9 mouse cellular contexts compared by ENCODE assay signal in genomic region chr11:48872695-48873300, GRCm38 (mm10). TPM values are rescaled to one million over a fixed set of nuclear protein-coding genes. Genes with fewer than 3 reads are reported as not detected.
A peak's percentile ranks its signal among the peaks of the same experiment; 100 is the strongest.
DNase-seq lines count a peak whose midpoint lies in the region; ATAC-seq and TF ChIP-seq lines count a peak whose summit lies in the region.
"Had no signal": no experiment of that assay in that cellular context is flagged by ENCODE, and none has a peak within 500 bp of the region (broad histone marks: within the 10 kb centered on the region; RNA-seq: fewer than 3 reads in every experiment).

No protein-coding gene starts in this region.

- H3K4me1 ChIP-seq in MEL (ENCODE audit: control insufficient read depth in 1 of 2, insufficient read depth in 2 of 2, low read length in 2 of 2), result peaks cover 12 to 35% of the 10 kb centered on the region in 2 experiments
- peaks cover 25% of the 10 kb centered on the region for H3K4me1 ChIP-seq in embryonic facial prominence, embryonic 10.5 days
- peaks cover 63% of the 10 kb centered on the region for H3K4me1 ChIP-seq in liver, embryonic 15.5 days (replicated peaks)
- H3K4me1 ChIP-seq in midbrain, postnatal 0 days (ENCODE audit: insufficient read depth, low read length), result no peaks in the 10 kb centered on the region

- TF ChIP-seq POLR2A in MEL (IDR thresholded peaks at IDR 0.05; ENCODE audit: control insufficient read depth in 1 of 2, insufficient read depth in 1 of 2, low read depth in 1 of 2, low read length in 2 of 2, poor library complexity in 1 of 2), result no peak

- peak overlapping the region; percentile 65 to 86 for H3K4me3 ChIP-seq in MEL (ENCODE audit: control insufficient read depth in 1 of 2, insufficient read depth in 1 of 2, low read depth in 2 of 2, low read length in 2 of 2)
- H3K4me3 ChIP-seq in embryonic facial prominence, embryonic 10.5 days, result 0 out of 2 replicates have a peak overlapping the region, but pooled peaks have one; percentile 59
- peak overlapping the region; percentile 71 for H3K4me3 ChIP-seq in liver, embryonic 15.5 days (replicated peaks)
- H3K4me3 ChIP-seq in midbrain, postnatal 0 days (ENCODE audit: low read depth, low read length), result no peak overlapping the region

- WGBS in embryonic facial prominence, embryonic 10.5 days, result 76% methylated on average over 7 of the region's 7 CpGs
- WGBS in liver, embryonic 15.5 days (ENCODE audit: insufficient replicate concordance), result 42% methylated on average over 7 of the region's 7 CpGs
- WGBS in midbrain, postnatal 0 days, result 88% methylated on average over 7 of the region's 7 CpGs

- TF ChIP-seq RAD21 in MEL (IDR thresholded peaks at IDR 0.05; ENCODE audit: low read depth, low read length), result no peak

- no peak for TF ChIP-seq CTCF in MEL (IDR thresholded peaks at IDR 0.05 in 2 of 3, conservative IDR thresholded peaks at IDR 0.05 in 1 of 3; ENCODE audit: control insufficient read depth in 1 of 3, insufficient read depth in 1 of 3, low read depth in 2 of 3, low read length in 3 of 3, poor library complexity in 1 of 3, severe bottlenecking in 1 of 3)
- TF ChIP-seq CTCF in midbrain, postnatal 0 days (IDR thresholded peaks at IDR 0.05), result no peak

- H3K36me3 ChIP-seq in MEL (ENCODE audit: control insufficient read depth in 1 of 2, insufficient read depth in 2 of 2, low read length in 2 of 2), result peaks cover 0 to 23% of the 10 kb centered on the region in 2 experiments; a peak in 2 of 4 replicates
- no peaks in the 10 kb centered on the region for H3K36me3 ChIP-seq in embryonic facial prominence, embryonic 10.5 days (replicated peaks)
- H3K36me3 ChIP-seq in liver, embryonic 15.5 days (replicated peaks), result peaks cover 3% of the 10 kb centered on the region; the same call in 1 of the 2 replicates
- no peaks in the 10 kb centered on the region for H3K36me3 ChIP-seq in midbrain, postnatal 0 days (ENCODE audit: insufficient read depth, low read length)

- ATAC-seq in liver, embryonic 15.5 days (ENCODE audit: insufficient read depth), result peak; percentile 11
- no peak for ATAC-seq in midbrain, postnatal 0 days (ENCODE audit: low FRiP score)
- ATAC-seq: inflammation-experienced regulatory T-cells, adult 6 months; Patski had no signal

- TF ChIP-seq EP300 in MEL (IDR thresholded peaks at IDR 0.05; ENCODE audit: low read depth in 1 of 2, low read length in 2 of 2), result 0 out of 4 replicates have a peak, but pooled peaks of 1 of the 2 experiments have one; percentile 5

- peak overlapping the region; percentile 89 for H3K9ac ChIP-seq in MEL (ENCODE audit: control insufficient read depth, low read depth, low read length, poor library complexity, severe bottlenecking)
- peak overlapping the region; percentile 74 for H3K9ac ChIP-seq in liver, embryonic 15.5 days
- H3K9ac ChIP-seq in midbrain, postnatal 0 days (replicated peaks; ENCODE audit: low read length, poor library complexity, severe bottlenecking), result no peak overlapping the region

- H3K4me2 ChIP-seq in liver, embryonic 15.5 days, result peak overlapping the region; percentile 89
- H3K4me2 ChIP-seq in midbrain, postnatal 0 days (ENCODE audit: low read depth, low read length, poor library complexity, severe bottlenecking), result no peak overlapping the region

- peak; percentile 40 for DNase-seq in kidney, adult 9 months
- DNase-seq in kidney, postnatal 10 days, result no peak
- peak; percentile 79 for DNase-seq in MEL (ENCODE audit: low read depth, low spot score)
- no peak for DNase-seq in embryonic facial prominence, embryonic 10.5 days (ENCODE audit: low spot score)
- DNase-seq in cerebellum, adult 11 months, result no peak
- DNase-seq in midbrain, postnatal 0 days (ENCODE audit: low spot score), result no peak

- H3K27me3 ChIP-seq in MEL (ENCODE audit: control insufficient read depth in 1 of 2, insufficient read depth in 2 of 2, low read length in 2 of 2), result no peaks in the 10 kb centered on the region
- peaks cover 31% of the 10 kb centered on the region for H3K27me3 ChIP-seq in embryonic facial prominence, embryonic 10.5 days (replicated peaks; ENCODE audit: low read depth, poor library complexity, severe bottlenecking)
- H3K27me3 ChIP-seq in liver, embryonic 15.5 days, result no peaks in the 10 kb centered on the region
- peaks cover 6% of the 10 kb centered on the region; the same call in 1 of the 2 replicates for H3K27me3 ChIP-seq in midbrain, postnatal 0 days (ENCODE audit: insufficient read depth, low read length)
- H3K27me3 ChIP-seq: Patski had no signal

- peaks cover 16% of the 10 kb centered on the region; the same call in 1 of the 2 replicates for H3K79me2 ChIP-seq in MEL (ENCODE audit: control insufficient read depth, insufficient read depth, low read length, poor library complexity)

- H3K9me3 ChIP-seq in MEL (replicated peaks; ENCODE audit: insufficient read depth, low read length), result no peaks in the 10 kb centered on the region
- H3K9me3 ChIP-seq in embryonic facial prominence, embryonic 10.5 days, result no peaks in the 10 kb centered on the region
- no peaks in the 10 kb centered on the region for H3K9me3 ChIP-seq in liver, embryonic 15.5 days (replicated peaks)
- no peaks in the 10 kb centered on the region for H3K9me3 ChIP-seq in midbrain, postnatal 0 days (ENCODE audit: low read length)

- peak overlapping the region; percentile 95 for H3K27ac ChIP-seq in MEL (ENCODE audit: control insufficient read depth, low read depth, low read length)
- peak overlapping the region; percentile 40; the same call in 1 of the 2 replicates for H3K27ac ChIP-seq in embryonic facial prominence, embryonic 10.5 days (replicated peaks)
- peak overlapping the region; percentile 90 for H3K27ac ChIP-seq in liver, embryonic 15.5 days (replicated peaks)
- no peak overlapping the region for H3K27ac ChIP-seq in midbrain, postnatal 0 days (ENCODE audit: low read depth, low read length)

TF ChIP-seq in MEL, 35 proteins besides CTCF, POLR2A, EP300 and RAD21:
- TF ChIP-seq USF2 (IDR thresholded peaks at IDR 0.05; ENCODE audit: borderline replicate concordance in 1 of 2, insufficient read depth in 1 of 2, low read depth in 1 of 2, low read length in 2 of 2) (no peak), TBP (IDR thresholded peaks at IDR 0.05; ENCODE audit: low read depth, low read length) (peak; percentile 99), MYC (IDR thresholded peaks at IDR 0.05; ENCODE audit: low read depth, low read length) (0 out of 2 replicates have a peak, but pooled peaks have one; percentile 16)

RNA-seq across cellular contexts. Expression of gene Irgm1, which starts 1.3 kb away (rescaled TPM):
- total RNA-seq in MEL (2012; rRNA removed), result 7.5 and 10.7 TPM in 2 replicates
- polyA plus RNA-seq in MEL (2012; ENCODE audit: insufficient read depth in 1 of 2, insufficient read length in 2 of 2, low read depth in 1 of 2, low replicate concordance in 2 of 2, missing spikeins in 1 of 2), result 10 to 100 TPM in 1 of 2 experiments, not detected in 1; 10.0 TPM
- 1.1 TPM in 2 replicates for polyA plus RNA-seq in embryonic facial prominence, embryonic 10.5 days (2016; fragmentation: Nextera tagmentation; extraction: Ambion mirVana)
- 19.2 and 20.4 TPM in 2 replicates for polyA plus RNA-seq in liver, embryonic 15.5 days (2015; fragmentation: Nextera tagmentation; extraction: Ambion mirVana)
- total RNA-seq in midbrain, postnatal 0 days (2014; rRNA removed), result 6.2 and 7.6 TPM in 2 replicates
- polyA plus RNA-seq in midbrain, postnatal 0 days (2015; fragmentation: Nextera tagmentation; extraction: Ambion mirVana), result 4.9 and 5.8 TPM in 2 replicates

RNA-seq across cellular contexts. Expression of gene Gm5431, which starts 29.2 kb away (rescaled TPM):
- not detected in 2 replicates for total RNA-seq in MEL (2012; rRNA removed)
- under 1 TPM in 1 of 2 experiments, not detected in 1; 0.04 TPM for polyA plus RNA-seq in MEL (2012; ENCODE audit: insufficient read depth in 1 of 2, insufficient read length in 2 of 2, low read depth in 1 of 2, low replicate concordance in 2 of 2, missing spikeins in 1 of 2)
- polyA plus RNA-seq in embryonic facial prominence, embryonic 10.5 days (2016; fragmentation: Nextera tagmentation; extraction: Ambion mirVana), result 0.14 TPM in 1 of 2 replicates, not detected in the other
- polyA plus RNA-seq in liver, embryonic 15.5 days (2015; fragmentation: Nextera tagmentation; extraction: Ambion mirVana), result 0.45 and 0.48 TPM in 2 replicates
- 0.60 and 1.5 TPM in 2 replicates for total RNA-seq in midbrain, postnatal 0 days (2014; rRNA removed)
- polyA plus RNA-seq in midbrain, postnatal 0 days (2015; fragmentation: Nextera tagmentation; extraction: Ambion mirVana), result 0.12 and 0.27 TPM in 2 replicates

RNA-seq across cellular contexts. Expression of gene Gm12184, which starts 46.3 kb away (rescaled TPM):
- total RNA-seq in MEL (2012; rRNA removed), result 7.1 and 10.9 TPM in 2 replicates
- polyA plus RNA-seq in MEL (2012; ENCODE audit: insufficient read depth in 1 of 2, insufficient read length in 2 of 2, low read depth in 1 of 2, low replicate concordance in 2 of 2, missing spikeins in 1 of 2), result 10 to 100 TPM in 1 of 2 experiments, not detected in 1; 15.3 TPM
- polyA plus RNA-seq in embryonic facial prominence, embryonic 10.5 days (2016; fragmentation: Nextera tagmentation; extraction: Ambion mirVana), result 3.0 and 5.7 TPM in 2 replicates
- polyA plus RNA-seq in liver, embryonic 15.5 days (2015; fragmentation: Nextera tagmentation; extraction: Ambion mirVana), result 1.4 and 2.1 TPM in 2 replicates
- 4.3 and 8.2 TPM in 2 replicates for total RNA-seq in midbrain, postnatal 0 days (2014; rRNA removed)
- 2.4 and 3.0 TPM in 2 replicates for polyA plus RNA-seq in midbrain, postnatal 0 days (2015; fragmentation: Nextera tagmentation; extraction: Ambion mirVana)

RNA-seq across cellular contexts. Expression of gene Trim7, which starts 46.9 kb away (rescaled TPM):
- total RNA-seq in MEL (2012; rRNA removed), result 0.72 and 0.81 TPM in 2 replicates
- polyA plus RNA-seq in MEL (2012; ENCODE audit: insufficient read depth in 1 of 2, insufficient read length in 2 of 2, low read depth in 1 of 2, low replicate concordance in 2 of 2, missing spikeins in 1 of 2), result 1 to 10 TPM in 1 of 2 experiments, not detected in 1; 1.3 TPM
- polyA plus RNA-seq in embryonic facial prominence, embryonic 10.5 days (2016; fragmentation: Nextera tagmentation; extraction: Ambion mirVana), result 0.14 and 0.16 TPM in 2 replicates
- polyA plus RNA-seq in liver, embryonic 15.5 days (2015; fragmentation: Nextera tagmentation; extraction: Ambion mirVana), result 0.09 and 0.21 TPM in 2 replicates
- total RNA-seq in midbrain, postnatal 0 days (2014; rRNA removed), result 7.7 and 8.6 TPM in 2 replicates
- 3.4 and 3.7 TPM in 2 replicates for polyA plus RNA-seq in midbrain, postnatal 0 days (2015; fragmentation: Nextera tagmentation; extraction: Ambion mirVana)

RNA-seq across cellular contexts. Expression of gene Trim41, which starts 55.6 kb away (rescaled TPM):
- total RNA-seq in MEL (2012; rRNA removed), result 31.6 and 37.0 TPM in 2 replicates
- 10 to 100 TPM; 56.4 to 76.3 TPM for polyA plus RNA-seq in MEL (2012; ENCODE audit: insufficient read depth in 1 of 2, insufficient read length in 2 of 2, low read depth in 1 of 2, low replicate concordance in 2 of 2, missing spikeins in 1 of 2)
- 4.2 and 4.6 TPM in 2 replicates for polyA plus RNA-seq in embryonic facial prominence, embryonic 10.5 days (2016; fragmentation: Nextera tagmentation; extraction: Ambion mirVana)
- 2.0 and 2.3 TPM in 2 replicates for polyA plus RNA-seq in liver, embryonic 15.5 days (2015; fragmentation: Nextera tagmentation; extraction: Ambion mirVana)
- total RNA-seq in midbrain, postnatal 0 days (2014; rRNA removed), result 38.9 and 41.5 TPM in 2 replicates
- 5.0 and 5.1 TPM in 2 replicates for polyA plus RNA-seq in midbrain, postnatal 0 days (2015; fragmentation: Nextera tagmentation; extraction: Ambion mirVana)

Comparison
In these comparisons a context has a peak if more than half of its experiments do, and no peak if none do; other contexts are left out.
1. DNase-seq: peak in kidney, adult 9 months (single experiment) and MEL (single experiment); none in kidney, postnatal 10 days (single experiment), embryonic facial prominence, embryonic 10.5 days (single experiment), cerebellum, adult 11 months (single experiment) and midbrain, postnatal 0 days (single experiment).